Mouse (Mus musculus) adrenal gland, postnatal 10 days (tissue): ENCODE results near the gene Cep152. TPM values are rescaled to one million over a fixed set of nuclear protein-coding genes. Genes with fewer than 3 reads are reported as not detected.

Experiments
- DNase-seq: peaks from one replicate; pipeline ENCODE4 v3.0.0; 2021; ENCODE audit warnings: mixed read lengths
- long read RNA-seq, 2 experiments: library from polyadenylated mRNA; stranded (forward); transcript quantifications; one replicate each; pipeline ENCODE4 v2.0.0; 2021
- total RNA-seq, 2 experiments: library from RNA; stranded (reverse); gene quantifications; 2 replicates each; pipeline ENCODE4 v1.2.3; 2021

Cep152 gene
- 1 to 10 TPM; 4.1 to 5.1 TPM for total RNA-seq
- long read RNA-seq, experiment 1, partial matches to known transcripts = 2 of 4 reads
- long read RNA-seq, experiment 1, other reads (novel, unspliced or antisense) = 2 of 4 reads
- long read RNA-seq, experiment 2, partial matches to known transcripts = 0 of 4 reads
- long read RNA-seq, experiment 2, other reads (novel, unspliced or antisense) = 4 of 4 reads

- peak; percentile 98 for DNase-seq
These were observed at the start of gene Cep152 for GRCm38 (mm10) chr2:125624837-125625351. TSS of gene Cep152 (minus strand) at chr2:125625113.

DNA sequence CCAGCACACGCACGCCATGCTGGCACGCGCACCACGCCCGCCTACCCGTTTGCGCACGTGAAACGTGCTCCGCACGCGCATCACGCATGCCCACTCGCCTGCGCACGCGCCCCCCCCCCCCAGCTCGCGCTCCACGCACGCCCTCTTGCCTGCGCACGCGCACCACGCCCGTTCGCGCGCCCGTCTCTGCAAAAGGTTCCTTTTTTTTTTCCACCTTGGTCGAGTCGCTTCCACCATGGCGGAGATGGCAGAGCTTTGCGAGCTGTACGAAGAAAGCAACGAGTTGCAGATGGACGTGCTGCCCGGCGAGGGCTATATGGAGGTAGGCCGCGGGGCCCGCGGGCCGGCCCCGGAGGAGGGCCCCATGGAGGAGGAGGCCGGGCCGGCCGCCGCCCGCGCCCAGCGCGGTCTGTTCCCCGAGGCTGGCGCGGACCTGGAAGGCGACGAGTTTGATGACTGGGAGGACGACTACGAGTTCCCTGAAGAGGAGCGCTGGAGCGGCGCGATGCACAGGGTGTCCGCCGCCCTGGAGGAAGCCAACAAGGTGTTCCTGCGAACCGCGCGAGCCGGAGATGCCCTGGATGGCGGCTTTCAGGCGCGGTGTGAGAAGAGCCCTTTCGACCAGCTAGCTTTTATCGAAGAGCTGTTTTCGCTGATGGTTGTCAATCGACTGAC lies 48.2 kb upstream of the Cep152 start, which contains the start of gene Eid1:
Gene Eid1, plus strand, starts transcription at position 139 of the 675 bp plus-strand sequence.
- DNase-seq = peak; percentile 89

GRCm38 (mm10) chr2:125672568-125672956 lies 47.6 kb upstream of the Cep152 start:
- no peak for DNase-seq

GRCm38 (mm10) chr2:125670846-125671245 lies 45.9 kb upstream of the Cep152 start:
- no peak for DNase-seq

GRCm38 (mm10) chr2:125667721-125668120 lies 42.8 kb upstream of the Cep152 start:
- DNase-seq = no peak

- no peak for DNase-seq
These were observed 42.3 kb upstream of the Cep152 start for GRCm38 (mm10) chr2:125667184-125667583.

DNA sequence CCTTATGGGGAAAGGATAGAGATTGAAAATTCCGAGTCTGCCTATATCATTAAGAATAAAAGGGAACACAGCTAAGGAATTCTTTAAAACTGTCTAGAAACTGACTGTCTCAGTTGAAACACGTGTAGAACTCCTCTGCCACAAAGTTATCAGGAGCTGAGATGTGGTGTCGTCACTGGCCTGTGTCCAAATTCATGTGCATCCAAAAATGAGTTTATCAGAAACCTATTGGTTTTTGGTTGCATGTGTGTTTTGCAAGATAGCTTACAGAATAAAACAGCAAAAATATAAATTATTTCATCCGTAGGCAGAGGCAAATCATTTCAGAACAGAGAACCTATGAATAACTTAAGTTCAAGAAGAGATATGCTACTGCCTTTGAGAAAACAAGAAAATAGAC lies 41.8 kb upstream of the Cep152 start:
- DNase-seq = no peak

DNA sequence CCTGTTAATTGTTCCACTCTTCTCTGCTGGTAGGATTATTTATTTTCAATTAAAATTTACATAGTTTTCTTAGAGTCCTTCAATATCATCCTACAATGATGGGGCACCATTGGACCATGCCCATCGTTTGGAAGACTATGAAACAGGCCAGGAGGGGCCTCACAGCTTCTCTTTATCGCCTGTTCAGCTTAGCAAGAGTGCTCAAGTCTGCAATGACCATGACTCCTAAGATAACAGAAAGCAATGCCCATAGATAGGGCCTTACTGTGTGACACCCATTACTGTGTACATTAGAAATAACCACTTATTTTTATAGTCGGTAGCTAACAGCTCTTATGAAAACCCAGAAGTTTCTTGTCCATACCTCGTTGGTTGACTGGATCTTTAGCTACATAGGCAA lies 41.0 kb upstream of the Cep152 start:
- DNase-seq = no peak

- no peak for DNase-seq
These were observed 40.3 kb upstream of the Cep152 start for GRCm38 (mm10) chr2:125665213-125665612.

DNA sequence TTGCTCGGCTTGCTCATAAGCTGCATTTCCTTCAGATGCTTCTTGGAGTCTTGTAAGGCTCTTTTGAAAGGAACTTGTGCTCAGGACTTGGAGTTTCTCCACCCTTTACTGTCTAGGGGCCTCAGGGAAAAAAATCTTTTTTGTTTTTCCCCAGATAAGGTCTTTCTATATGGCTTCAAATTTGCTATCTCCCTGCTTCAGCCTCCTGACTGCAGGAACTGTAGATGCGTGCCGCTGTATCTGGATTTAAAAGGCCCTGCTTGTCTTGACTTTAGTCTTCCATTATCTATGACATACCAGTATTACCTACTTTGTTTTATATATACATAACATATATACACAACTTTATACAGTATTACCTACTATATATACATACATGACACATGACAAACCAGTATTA lies 37.6 kb upstream of the Cep152 start:
- DNase-seq = no peak

DNA sequence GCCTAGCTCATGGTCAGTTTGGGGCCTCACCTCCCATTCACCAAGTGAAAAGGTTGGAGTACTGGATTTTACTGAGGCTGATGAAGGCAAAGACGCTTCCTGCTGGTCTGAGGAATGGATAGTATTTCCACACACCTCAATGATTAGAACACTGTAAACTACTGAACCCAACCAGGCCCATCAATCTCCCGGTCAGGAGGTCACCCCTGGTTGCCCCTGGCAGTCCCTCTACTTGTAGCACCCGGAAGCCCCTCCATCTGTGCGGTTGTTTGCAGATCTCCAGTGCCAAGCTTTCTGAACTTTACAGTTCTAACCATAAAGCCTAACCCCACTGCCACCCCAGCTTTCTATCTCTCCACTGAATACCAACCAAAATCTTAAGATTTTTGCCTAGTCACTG lies 36.2 kb upstream of the Cep152 start:
- no peak for DNase-seq

DNA sequence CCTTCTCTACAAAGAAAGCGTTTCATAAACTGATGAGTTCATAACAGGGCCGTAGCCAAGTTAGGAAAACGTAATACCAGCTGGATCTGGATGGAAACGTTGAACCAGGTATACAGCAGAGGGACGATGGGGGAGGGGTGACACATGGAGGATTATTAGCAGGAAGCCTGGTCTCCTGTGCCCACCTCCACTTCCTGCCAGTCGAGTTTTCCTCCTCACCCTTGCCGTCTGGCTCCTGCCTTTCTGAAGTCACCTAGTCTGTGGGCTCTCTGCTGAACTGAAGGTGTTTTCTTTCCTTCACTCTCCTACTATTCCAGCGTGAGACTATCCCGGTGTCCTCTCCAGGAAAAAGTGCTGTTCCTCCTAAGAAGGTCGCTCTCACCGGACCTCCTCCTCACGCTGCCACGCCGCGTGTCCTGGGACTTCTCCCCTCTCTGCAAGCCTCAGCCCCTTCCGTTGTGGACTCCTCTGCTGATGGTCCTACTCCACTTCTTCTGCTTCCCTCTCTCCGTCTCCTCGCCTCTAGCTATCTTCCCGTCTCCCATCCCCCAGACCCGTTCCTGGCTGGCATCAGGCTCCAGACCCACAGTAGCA lies 35.7 kb upstream of the Cep152 start:
- peak; percentile 47 for DNase-seq

GRCm38 (mm10) chr2:125659823-125660536 lies 35.1 kb upstream of the Cep152 start:
- DNase-seq = peak; percentile 79

DNA sequence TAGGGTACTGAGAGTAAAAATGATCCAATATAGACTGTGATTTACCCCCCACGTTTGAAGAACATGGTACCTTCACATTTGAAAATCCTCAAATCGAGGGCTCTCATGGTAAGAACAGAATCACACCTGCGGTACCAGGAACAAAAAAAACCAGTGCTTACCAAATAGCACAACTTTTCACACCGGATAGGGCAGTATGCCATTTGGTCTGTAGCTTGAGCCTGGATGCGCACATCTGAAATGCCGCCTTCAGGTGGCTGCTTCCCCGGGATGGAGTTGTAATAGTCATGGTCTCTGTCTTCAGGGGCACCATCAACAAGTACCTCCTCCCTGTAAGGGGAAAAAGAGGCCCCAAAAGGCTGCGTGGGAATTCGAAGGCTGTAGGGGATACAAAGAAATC lies 30.5 kb upstream of the Cep152 start:
- no peak for DNase-seq

- no peak for DNase-seq
These were observed 28.4 kb upstream of the Cep152 start for GRCm38 (mm10) chr2:125653286-125653685.

GRCm38 (mm10) chr2:125651563-125651962 lies 26.6 kb upstream of the Cep152 start:
- peak; percentile 20 for DNase-seq

GRCm38 (mm10) chr2:125650742-125651352 lies 25.9 kb upstream of the Cep152 start:
- DNase-seq = no peak

DNA sequence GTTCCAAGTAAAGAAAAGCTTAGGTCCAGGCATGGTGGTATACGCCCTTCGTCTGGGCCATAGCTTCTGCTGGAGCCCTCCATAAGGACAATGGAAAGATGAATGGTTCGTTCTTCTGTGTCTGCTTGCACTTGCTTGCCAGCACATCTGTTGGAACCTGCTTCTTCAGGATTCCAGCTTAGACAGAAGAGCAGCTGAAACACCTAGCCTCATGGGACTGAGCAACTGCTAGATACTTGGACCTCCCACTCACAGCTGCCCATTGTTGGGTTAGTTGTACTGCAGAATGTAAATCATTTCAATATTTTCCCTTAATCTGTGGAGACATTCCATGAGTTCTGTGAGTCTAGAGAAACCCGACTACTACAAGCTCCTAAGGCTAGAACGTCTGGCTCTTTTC lies 25.1 kb upstream of the Cep152 start:
- DNase-seq = no peak

- DNase-seq = no peak
These were observed 20.0 kb upstream of the Cep152 start for GRCm38 (mm10) chr2:125644912-125645311.

GRCm38 (mm10) chr2:125637331-125637730 lies 12.4 kb upstream of the Cep152 start:
- DNase-seq = no peak

DNA sequence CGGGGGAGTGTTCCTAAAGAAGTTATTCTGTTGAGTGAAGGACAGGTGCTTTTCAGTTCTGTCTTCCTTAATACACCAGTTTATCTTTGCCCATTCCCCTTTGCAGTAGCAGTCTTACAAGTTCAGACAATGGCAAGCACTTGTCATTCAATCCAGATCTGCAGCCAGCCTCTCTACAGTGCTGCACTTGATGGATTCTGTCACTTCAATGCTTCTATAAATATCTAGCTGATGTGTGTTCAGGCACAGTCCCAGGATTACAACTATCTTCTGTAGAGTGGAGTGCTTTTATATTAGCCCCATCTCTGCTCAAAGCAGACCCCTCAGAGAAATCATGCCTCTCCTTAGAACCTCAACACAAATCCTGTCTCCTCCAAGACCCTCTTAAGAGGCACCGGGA lies 5.1 kb upstream of the Cep152 start:
- no peak for DNase-seq

GRCm38 (mm10) chr2:125628487-125628886 lies 3.6 kb upstream of the Cep152 start:
- no peak for DNase-seq
